Mouse (Mus musculus): Measurements from ENCODE around the gene Exoc4.

GRCm38 (mm10) chr6:33399491-33399890 is 150.6 kb downstream of the Exoc4 start:
- TF ChIP-seq CTCF (conservative IDR thresholded peaks at IDR 0.05; ENCODE audit: insufficient read depth, insufficient read length, low read depth, low read length): no peak
- no peak for TF ChIP-seq POLR2A (IDR thresholded peaks at IDR 0.05; ENCODE audit: low read depth, low read length)

All from kidney, adult 2 months (tissue).